Mouse (Mus musculus): Measurements from ENCODE around the gene Cltc. TPM values are rescaled to one million over a fixed set of nuclear protein-coding genes. Genes with fewer than 3 reads are reported as not detected.
"Not testable (repeated sequence)": the region's sequence is repeated elsewhere in the genome, so short reads cannot be mapped to it uniquely, and the experiment has no call there.

The Cltc gene
- total RNA-seq, 1 experiment, result 176 TPM

DNA sequence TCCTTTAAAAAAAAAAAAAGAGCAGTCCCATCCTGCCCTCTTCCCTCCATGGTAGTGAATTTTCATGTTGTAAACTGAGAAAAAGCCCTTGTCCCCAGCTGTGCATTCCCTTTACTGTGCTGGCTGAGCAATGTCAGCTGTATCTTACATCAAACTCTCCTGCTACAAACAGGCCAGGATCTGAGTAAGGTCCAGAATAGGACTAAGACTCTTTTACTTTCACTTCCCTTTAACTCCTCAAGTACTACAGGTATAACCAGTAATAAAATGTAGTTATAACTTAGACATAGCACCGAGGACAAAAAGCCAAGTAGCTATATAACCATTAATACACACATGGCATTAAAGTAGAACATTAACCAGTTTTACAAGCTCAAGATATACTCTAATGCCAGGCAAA, 18.4 kb downstream of the Cltc start:
- 0 out of 4 replicates have a peak, but pooled peaks cover 0 to 2% of the 10 kb centered on the region in 2 experiments for H3K4me1 ChIP-seq (ENCODE audit: control insufficient read depth in 2 of 2, insufficient read depth in 2 of 2, low read length in 2 of 2, poor library complexity in 1 of 2)
- H3K9ac ChIP-seq (ENCODE audit: insufficient read depth, low read depth, low read length, poor library complexity, severe bottlenecking), result no peak overlapping the region
- no peak overlapping the region for H3K27ac ChIP-seq (ENCODE audit: insufficient read depth, low read depth, low read length, poor library complexity, severe bottlenecking)
- in situ Hi-C loops (cut with MboI; ENCODE audit: low sequenced_read_pairs in 2 of 2, unreplicated experiment in 2 of 2), result no loop called here
- no peaks in the 10 kb centered on the region; the same call in 1 of the 2 replicates for H3K36me3 ChIP-seq (ENCODE audit: control insufficient read depth, insufficient read depth, low read length, poor library complexity, severe bottlenecking)
- DNase-seq (ENCODE audit: low read depth, low spot score), result no peak
- no peak overlapping the region for H3K4me3 ChIP-seq (ENCODE audit: insufficient read depth in 1 of 2, low read depth in 1 of 2, low read length in 2 of 2, poor library complexity in 1 of 2, severe bottlenecking in 1 of 2)
- TF ChIP-seq CHD2 (IDR thresholded peaks at IDR 0.05; ENCODE audit: low read depth, low read length) (no peak), HCFC1 (IDR thresholded peaks at IDR 0.05; ENCODE audit: borderline replicate concordance, insufficient read depth, low read length) (no peak), MAFK (IDR thresholded peaks at IDR 0.05; ENCODE audit: insufficient read depth, low read depth, low read length) (no peak), ZC3H11A (IDR thresholded peaks at IDR 0.05; ENCODE audit: borderline replicate concordance, low read depth, low read length) (no peak), ZNF384 (IDR thresholded peaks at IDR 0.05; ENCODE audit: low read depth, low read length) (no peak)
- no peaks in the 10 kb centered on the region for H3K9me3 ChIP-seq (ENCODE audit: control insufficient read depth, insufficient read depth, low read depth, low read length)

DNA sequence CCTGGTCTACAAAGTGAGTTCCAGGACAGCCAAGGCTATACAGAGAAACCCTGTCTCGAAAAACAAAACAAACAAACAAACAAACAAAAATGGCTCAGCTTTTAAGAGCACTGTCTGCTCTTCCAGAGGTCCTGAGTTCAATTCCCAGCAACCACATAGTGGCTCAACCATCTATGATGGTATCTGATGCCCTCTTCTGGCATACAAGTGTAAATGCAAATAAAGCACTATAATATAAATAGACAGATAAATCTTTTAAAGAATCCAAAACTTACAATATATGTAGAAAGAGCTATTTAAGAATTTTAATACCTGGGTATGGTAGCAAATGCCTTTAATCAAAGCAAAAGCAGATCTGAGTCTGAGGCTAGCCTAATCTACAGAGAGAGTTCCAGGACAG, 19.1 kb downstream of the Cltc start:
- H3K4me1 ChIP-seq (ENCODE audit: control insufficient read depth in 2 of 2, insufficient read depth in 2 of 2, low read length in 2 of 2, poor library complexity in 1 of 2), result not testable (repeated sequence)

DNA sequence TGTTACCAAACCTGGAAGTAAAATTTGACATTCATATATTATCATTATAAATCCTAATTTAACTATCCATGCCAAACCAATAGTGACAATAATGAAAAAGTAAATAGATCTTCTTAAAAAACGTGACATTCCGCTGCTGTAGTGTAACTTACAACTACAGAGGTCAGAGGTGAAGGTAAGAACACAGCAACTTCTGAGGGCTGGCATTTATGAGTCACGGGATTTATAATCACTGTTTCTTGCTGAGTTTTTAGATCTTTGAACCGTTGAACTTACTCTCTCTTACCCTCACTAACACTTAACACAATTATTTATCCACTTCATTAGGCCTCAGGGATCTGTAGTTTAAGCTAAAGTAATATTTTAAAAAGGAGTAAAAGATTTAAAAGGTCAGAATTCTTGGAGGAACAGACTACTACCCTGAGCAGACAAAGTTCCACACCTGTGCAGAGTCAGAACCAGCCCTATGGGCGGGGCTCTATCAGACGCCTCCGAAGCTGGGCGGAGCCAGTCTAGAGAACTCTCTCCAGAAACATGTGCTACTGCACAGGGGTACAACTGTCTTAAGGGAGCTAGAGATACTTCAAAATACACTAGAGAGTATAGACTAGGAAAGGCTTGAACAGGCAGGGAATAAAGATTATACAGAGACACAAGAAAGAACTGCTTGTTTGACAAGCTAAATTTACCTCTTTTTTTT, 19.9 kb downstream of the Cltc start:
- no peaks in the 10 kb centered on the region for H3K9me3 ChIP-seq (ENCODE audit: control insufficient read depth, insufficient read depth, low read depth, low read length)
- H3K36me3 ChIP-seq (ENCODE audit: control insufficient read depth, insufficient read depth, low read length, poor library complexity, severe bottlenecking), result peaks cover 2% of the 10 kb centered on the region; the same call in 1 of the 2 replicates
- no peak overlapping the region for H3K4me3 ChIP-seq (ENCODE audit: insufficient read depth in 1 of 2, low read depth in 1 of 2, low read length in 2 of 2, poor library complexity in 1 of 2, severe bottlenecking in 1 of 2)
- H3K4me1 ChIP-seq (ENCODE audit: control insufficient read depth in 2 of 2, insufficient read depth in 2 of 2, low read length in 2 of 2, poor library complexity in 1 of 2), result no peaks in the 10 kb centered on the region
- in situ Hi-C loops (cut with MboI; ENCODE audit: low sequenced_read_pairs in 2 of 2, unreplicated experiment in 2 of 2), result no loop called here
- no peak for TF ChIP-seq MAFK (IDR thresholded peaks at IDR 0.05; ENCODE audit: insufficient read depth, low read depth, low read length)
- TF ChIP-seq HCFC1 (IDR thresholded peaks at IDR 0.05; ENCODE audit: borderline replicate concordance, insufficient read depth, low read length), result no peak
- no peak for TF ChIP-seq CHD2 (IDR thresholded peaks at IDR 0.05; ENCODE audit: low read depth, low read length)
- H3K9ac ChIP-seq (ENCODE audit: insufficient read depth, low read depth, low read length, poor library complexity, severe bottlenecking), result no peak overlapping the region
- no peak for DNase-seq (ENCODE audit: low read depth, low spot score)
- no peak overlapping the region for H3K27ac ChIP-seq (ENCODE audit: insufficient read depth, low read depth, low read length, poor library complexity, severe bottlenecking)

More for the DNA sequence above, 19.1 kb downstream of the Cltc start:
- H3K9me3 ChIP-seq (ENCODE audit: control insufficient read depth, insufficient read depth, low read depth, low read length); H3K9ac ChIP-seq (ENCODE audit: insufficient read depth, low read depth, low read length, poor library complexity, severe bottlenecking); DNase-seq (ENCODE audit: low read depth, low spot score); H3K27ac ChIP-seq (ENCODE audit: insufficient read depth, low read depth, low read length, poor library complexity, severe bottlenecking); H3K4me3 ChIP-seq (ENCODE audit: insufficient read depth in 1 of 2, low read depth in 1 of 2, low read length in 2 of 2, poor library complexity in 1 of 2, severe bottlenecking in 1 of 2); in situ Hi-C loops (cut with MboI; ENCODE audit: low sequenced_read_pairs in 2 of 2, unreplicated experiment in 2 of 2); H3K36me3 ChIP-seq (ENCODE audit: control insufficient read depth, insufficient read depth, low read length, poor library complexity, severe bottlenecking): not testable (repeated sequence)

DNA sequence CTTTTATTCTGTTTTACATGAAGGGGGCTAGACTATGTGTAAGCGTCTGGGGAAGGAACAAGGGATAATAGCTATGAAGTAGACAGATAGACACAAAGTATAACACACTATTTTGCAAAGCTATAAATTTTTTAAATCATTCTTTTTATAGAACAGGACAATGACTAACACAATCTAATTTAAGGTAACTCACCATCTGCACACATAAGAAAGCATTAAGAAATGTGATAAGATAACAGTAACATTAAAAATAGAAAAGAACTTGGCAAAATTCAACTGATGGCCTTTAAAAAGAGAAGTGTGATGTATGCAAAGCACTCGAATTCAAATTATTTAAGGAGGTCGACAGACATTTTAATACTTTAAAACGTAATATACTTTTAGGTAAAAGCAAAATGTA, 22.4 kb downstream of the Cltc start:
- Histone ChIP-seq H3K4me1 (ENCODE audit: control insufficient read depth in 2 of 2, insufficient read depth in 2 of 2, low read length in 2 of 2, poor library complexity in 1 of 2) (no peaks in the 10 kb centered on the region), H3K36me3 (ENCODE audit: control insufficient read depth, insufficient read depth, low read length, poor library complexity, severe bottlenecking) (peaks cover 2% of the 10 kb centered on the region; the same call in 1 of the 2 replicates), H3K9me3 (ENCODE audit: control insufficient read depth, insufficient read depth, low read depth, low read length) (no peaks in the 10 kb centered on the region), H3K9ac (ENCODE audit: insufficient read depth, low read depth, low read length, poor library complexity, severe bottlenecking) (no peak overlapping the region), H3K27ac (ENCODE audit: insufficient read depth, low read depth, low read length, poor library complexity, severe bottlenecking) (no peak overlapping the region), H3K4me3 (ENCODE audit: insufficient read depth in 1 of 2, low read depth in 1 of 2, low read length in 2 of 2, poor library complexity in 1 of 2, severe bottlenecking in 1 of 2) (no peak overlapping the region)
- TF ChIP-seq MAFK (IDR thresholded peaks at IDR 0.05; ENCODE audit: insufficient read depth, low read depth, low read length) (no peak), ZC3H11A (IDR thresholded peaks at IDR 0.05; ENCODE audit: borderline replicate concordance, low read depth, low read length) (no peak), HCFC1 (IDR thresholded peaks at IDR 0.05; ENCODE audit: borderline replicate concordance, insufficient read depth, low read length) (no peak), ZNF384 (IDR thresholded peaks at IDR 0.05; ENCODE audit: low read depth, low read length) (no peak)
- in situ Hi-C loops (cut with MboI; ENCODE audit: low sequenced_read_pairs in 2 of 2, unreplicated experiment in 2 of 2), result no loop called here
- no peak for DNase-seq (ENCODE audit: low read depth, low spot score)
